Mouse (Mus musculus) lung, adult 2 months (tissue): Measurements from ENCODE around the gene Tmtc1.

Experiments used
- CTCF ChIP-seq: fragments of 200-500 bp; IDR thresholded peaks from 2 replicates; pipeline ENCODE4 v1.5.1; 2011; ENCODE audit warnings: mild to moderate bottlenecking, low read length, control low read depth; ENCODE audit not compliant: insufficient read depth
- POLR2A ChIP-seq: fragments of 200-500 bp; IDR thresholded peaks from 2 replicates; pipeline ENCODE4 v1.6.1; 2011; ENCODE audit warnings: low read depth, mild to moderate bottlenecking, control low read depth, low read length, borderline replicate concordance; ENCODE audit errors: extremely low read depth

GRCm38 (mm10) chr6:148296418-148296817 lies 147.8 kb downstream of the Tmtc1 start:
- TF ChIP-seq CTCF, result no peak
- TF ChIP-seq POLR2A, result no peak
